Mouse (Mus musculus) bone marrow, adult 2 months (tissue): ENCODE measurements around the gene Cyp2c69.
"Not testable (repeated sequence)": the region's sequence is repeated elsewhere in the genome, so short reads cannot be mapped to it uniquely, and the experiment has no call there.

Experiments
- CTCF ChIP-seq: fragments of 200-500 bp; IDR thresholded peaks from 2 replicates; pipeline ENCODE4 v1.5.1; 2011; ENCODE audit warnings: low read length, control low read depth; ENCODE audit not compliant: control insufficient read depth, insufficient read depth
- POLR2A ChIP-seq: fragments of 200-500 bp; IDR thresholded peaks from 2 replicates; pipeline ENCODE4 v1.6.1; 2011; ENCODE audit warnings: low read depth, mild to moderate bottlenecking, control low read depth, low read length, borderline replicate concordance; ENCODE audit not compliant: control insufficient read depth

- not testable (repeated sequence) for TF ChIP-seq CTCF, POLR2A
Observed at GRCm38 (mm10) chr19:39815991-39816390, 70.6 kb downstream of the Cyp2c69 start.
